Mouse (Mus musculus) heart, embryonic 14.5 days (tissue): ENCODE results near the gene Alpk3. TPM values are rescaled to one million over a fixed set of nuclear protein-coding genes. Genes with fewer than 3 reads are reported as not detected.

Experiments
- ATAC-seq: fragments of 200-750 bp; cut with Nextera tagmentation; 2 replicates; pipeline ENCODE4 v1.8.0; 2017; ENCODE audit warnings: low read depth, moderate TSS enrichment; ENCODE audit not compliant: insufficient number of reproducible peaks, insufficient read depth, low FRiP score
- H3K27ac ChIP-seq, 2 experiments: fragments of 200-500 bp in 1 of 2; fragments of 300-500 bp in 1 of 2; sonication (generic) in 1 of 2; replicated peaks in 1 of 2; 2 replicates each; pipeline ENCODE4 v1.5.1; 2012 to 2014; ENCODE audit warnings: low read depth in 2 of 2, low read length in 2 of 2, control low read depth in 1 of 2, mild to moderate bottlenecking in 1 of 2, mixed read lengths in 1 of 2; ENCODE audit not compliant: control insufficient read depth in 1 of 2, insufficient read depth in 1 of 2
- H3K27me3 ChIP-seq: fragments of 300-500 bp; sonication (generic); 2 replicates; pipeline ENCODE4 v1.6.1; 2014; ENCODE audit warnings: mild to moderate bottlenecking, low read length, control low read depth; ENCODE audit not compliant: control insufficient read depth, insufficient read depth
- H3K36me3 ChIP-seq: fragments of 300-500 bp; sonication (generic); 2 replicates; pipeline ENCODE4 v1.6.1; 2014; ENCODE audit warnings: mild to moderate bottlenecking, control low read depth, low read length, mixed read lengths; ENCODE audit not compliant: control insufficient read depth, insufficient read depth
- H3K4me1 ChIP-seq, 2 experiments: fragments of 200-500 bp in 1 of 2; fragments of 300-500 bp in 1 of 2; sonication (generic) in 1 of 2; 2 replicates each; pipeline ENCODE4 v1.6.1; 2012 to 2014; ENCODE audit warnings: low read length in 2 of 2, control low read depth in 1 of 2, mixed read lengths in 1 of 2; ENCODE audit not compliant: control insufficient read depth in 2 of 2, insufficient read depth in 2 of 2
- H3K4me2 ChIP-seq: fragments of 300-500 bp; sonication (generic); 2 replicates; pipeline ENCODE4 v1.6.1; 2014; ENCODE audit warnings: mild to moderate bottlenecking, low read length
- H3K4me3 ChIP-seq, 2 experiments: fragments of 200-500 bp in 1 of 2; fragments of 300-500 bp in 1 of 2; sonication (generic) in 1 of 2; 2 replicates each; pipeline ENCODE4 v1.5.1; 2012 to 2014; ENCODE audit warnings: low read length in 2 of 2, mild to moderate bottlenecking in 2 of 2, control low read depth in 1 of 2, low read depth in 1 of 2, moderate library complexity in 1 of 2; ENCODE audit not compliant: control insufficient read depth in 1 of 2, insufficient read depth in 1 of 2
- H3K9ac ChIP-seq: fragments of 300-500 bp; sonication (generic); 2 replicates; pipeline ENCODE4 v1.6.1; 2014; ENCODE audit warnings: mild to moderate bottlenecking, low read length
- H3K9me3 ChIP-seq: fragments of 300-500 bp; sonication (generic); 2 replicates; pipeline ENCODE4 v1.6.1; 2016; ENCODE audit warnings: low read length, control low read depth; ENCODE audit not compliant: control insufficient read depth
- WGBS: fragments of 180-500 bp; shearing (Covaris S2); extraction: QIAGEN DNeasy Blood & Tissue Kit; methylation state at CpG from one replicate; pipeline ENCODE4 v1.1.7; 2014; 5-methylcytosine and 5-hydroxymethylcytosine counted together
- polyA plus RNA-seq: library from polyadenylated mRNA; unstranded; fragments of >200 nt; fragmentation: Nextera tagmentation; extraction: Ambion mirVana; gene quantifications from 2 replicates; pipeline ENCODE4 v1.2.1, GENCODE M21; 2014

Gene Alpk3
- polyA plus RNA-seq, 1 experiment from 2014 or later, result 25.3 TPM

GRCm38 (mm10) chr7:81074546-81074945 is 17.1 kb downstream of the Alpk3 start:
- peaks cover 53 to 74% of the 10 kb centered on the region in 2 experiments for H3K4me1 ChIP-seq
- no peak overlapping the region for H3K4me2 ChIP-seq
- ATAC-seq, result no peak
- H3K9ac ChIP-seq, result peak overlapping the region; percentile 32
- H3K27me3 ChIP-seq, result no peaks in the 10 kb centered on the region
- peak overlapping the region; percentile 77 to 98; a peak in 2 of 4 replicates for H3K27ac ChIP-seq
- H3K9me3 ChIP-seq, result no peaks in the 10 kb centered on the region
- H3K4me3 ChIP-seq, result no peak overlapping the region
- H3K36me3 ChIP-seq, result peaks cover 84% of the 10 kb centered on the region
- 60% methylated on average over 9 of the region's 9 CpGs for WGBS

GRCm38 (mm10) chr7:81075299-81075698 is 17.9 kb downstream of the Alpk3 start:
- H3K4me2 ChIP-seq, result no peak overlapping the region
- no peak for ATAC-seq
- peak overlapping the region; percentile 32 for H3K9ac ChIP-seq
- no peaks in the 10 kb centered on the region for H3K27me3 ChIP-seq
- H3K9me3 ChIP-seq, result no peaks in the 10 kb centered on the region
- H3K36me3 ChIP-seq, result peaks cover 78% of the 10 kb centered on the region
- peaks cover 58 to 78% of the 10 kb centered on the region in 2 experiments for H3K4me1 ChIP-seq
- peak overlapping the region; percentile 77 to 98 for H3K27ac ChIP-seq
- WGBS, result 51% methylated on average over 7 of the region's 7 CpGs
- H3K4me3 ChIP-seq, result no peak overlapping the region

- H3K4me3 ChIP-seq, result no peak overlapping the region
- peaks cover 75% of the 10 kb centered on the region for H3K36me3 ChIP-seq
- H3K4me1 ChIP-seq, result peaks cover 61 to 78% of the 10 kb centered on the region in 2 experiments
- H3K9ac ChIP-seq, result peak overlapping the region; percentile 32; the same call in 1 of the 2 replicates
- peak overlapping the region; percentile 77 to 98 for H3K27ac ChIP-seq
- WGBS, result 48% methylated on average over 5 of the region's 5 CpGs
- no peaks in the 10 kb centered on the region for H3K27me3 ChIP-seq
- no peaks in the 10 kb centered on the region for H3K9me3 ChIP-seq
- no peak for ATAC-seq
- no peak overlapping the region for H3K4me2 ChIP-seq
These were observed 18.3 kb downstream of the Alpk3 start for GRCm38 (mm10) chr7:81075732-81076131.

- Histone ChIP-seq H3K4me2 (peak overlapping the region; percentile 7; the same call in 1 of the 2 replicates), H3K27me3 (no peaks in the 10 kb centered on the region), H3K4me1 (peaks cover 63 to 77% of the 10 kb centered on the region in 2 experiments), H3K9ac (peak overlapping the region; percentile 59), H3K36me3 (peaks cover 73% of the 10 kb centered on the region), H3K9me3 (no peaks in the 10 kb centered on the region), H3K4me3 (no peak overlapping the region), H3K27ac (peak overlapping the region; percentile 74 to 98)
- WGBS, result 18% methylated on average over 6 of the region's 6 CpGs
- peak; percentile 70 for ATAC-seq
These were observed 19.6 kb downstream of the Alpk3 start for GRCm38 (mm10) chr7:81077009-81077408.

- Histone ChIP-seq H3K9ac (peak overlapping the region; percentile 64), H3K9me3 (no peaks in the 10 kb centered on the region), H3K27ac (peak overlapping the region; percentile 98 to 99), H3K4me3 (no peak overlapping the region; a peak in 1 of 4 replicates), H3K4me2 (peak overlapping the region; percentile 44), H3K4me1 (peaks cover 56 to 64% of the 10 kb centered on the region in 2 experiments), H3K27me3 (no peaks in the 10 kb centered on the region), H3K36me3 (peaks cover 72% of the 10 kb centered on the region)
- peak; percentile 80 for ATAC-seq
- WGBS, result 14% methylated on average over 6 of the region's 6 CpGs
These were observed 21.3 kb downstream of the Alpk3 start for GRCm38 (mm10) chr7:81078740-81079139.

GRCm38 (mm10) chr7:81093420-81093965 is 36.1 kb downstream of the Alpk3 start:
- peak overlapping the region; percentile 68 to 71 for H3K27ac ChIP-seq
- H3K9me3 ChIP-seq, result 0 out of 2 replicates have a peak, but pooled peaks cover 2% of the 10 kb centered on the region
- peaks cover 76% of the 10 kb centered on the region for H3K36me3 ChIP-seq
- no peaks in the 10 kb centered on the region for H3K27me3 ChIP-seq
- H3K4me3 ChIP-seq, result no peak overlapping the region
- 42% methylated on average over 18 of the region's 18 CpGs for WGBS
- peak overlapping the region; percentile 44 for H3K9ac ChIP-seq
- ATAC-seq, result no peak
- no peak overlapping the region for H3K4me2 ChIP-seq
- peaks cover 11 to 15% of the 10 kb centered on the region in 2 experiments for H3K4me1 ChIP-seq

- Histone ChIP-seq H3K27ac (peak overlapping the region; percentile 68 to 71), H3K9ac (peak overlapping the region; percentile 44), H3K36me3 (peaks cover 80% of the 10 kb centered on the region), H3K27me3 (no peaks in the 10 kb centered on the region), H3K9me3 (no peaks in the 10 kb centered on the region), H3K4me1 (peaks cover 11 to 15% of the 10 kb centered on the region in 2 experiments), H3K4me2 (no peak overlapping the region), H3K4me3 (no peak overlapping the region)
- WGBS, result 38% methylated on average over 6 of the region's 6 CpGs
- no peak for ATAC-seq
These were observed 36.8 kb downstream of the Alpk3 start for GRCm38 (mm10) chr7:81094104-81094757.
